Mouse (Mus musculus): ENCODE measurements around the gene Disp1. TPM values are rescaled to one million over a fixed set of nuclear protein-coding genes. Genes with fewer than 3 reads are reported as not detected.

Disp1 gene
- polyA plus RNA-seq, 1 experiment from 2014 or later: 10.3 TPM

GRCm38 (mm10) chr1:183107476-183107875 lies 113.8 kb downstream of the Disp1 start:
- H3K36me3 ChIP-seq (replicated peaks): 0 out of 2 replicates have a peak, but pooled peaks cover 3% of the 10 kb centered on the region
- no peak overlapping the region for H3K4me3 ChIP-seq
- peaks cover 17% of the 10 kb centered on the region for H3K4me1 ChIP-seq
- no peaks in the 10 kb centered on the region for H3K27me3 ChIP-seq (ENCODE audit: poor library complexity, severe bottlenecking)
- no peak overlapping the region for H3K27ac ChIP-seq
- H3K9me3 ChIP-seq: no peaks in the 10 kb centered on the region
- no peak for DNase-seq (ENCODE audit: extremely low spot score, low spot score)
- WGBS: 77% methylated on average over 2 of the region's 2 CpGs

GRCm38 (mm10) chr1:183104696-183105095 lies 116.6 kb downstream of the Disp1 start:
- H3K36me3 ChIP-seq (replicated peaks): 0 out of 2 replicates have a peak, but pooled peaks cover 3% of the 10 kb centered on the region
- no peak for DNase-seq (ENCODE audit: extremely low spot score, low spot score)
- 90% methylated on average over 5 of the region's 5 CpGs for WGBS
- H3K27me3 ChIP-seq (ENCODE audit: poor library complexity, severe bottlenecking): no peaks in the 10 kb centered on the region
- H3K27ac ChIP-seq: no peak overlapping the region
- H3K9me3 ChIP-seq: no peaks in the 10 kb centered on the region
- no peak overlapping the region for H3K4me3 ChIP-seq
- H3K4me1 ChIP-seq: peaks cover 30% of the 10 kb centered on the region

- no peak overlapping the region for H3K4me3 ChIP-seq
- H3K9me3 ChIP-seq: no peaks in the 10 kb centered on the region
- no peak overlapping the region for H3K27ac ChIP-seq
- H3K36me3 ChIP-seq (replicated peaks): peaks cover 10% of the 10 kb centered on the region; the same call in 1 of the 2 replicates
- H3K4me1 ChIP-seq: peaks cover 24% of the 10 kb centered on the region
- WGBS: 74% methylated on average over 3 of the region's 3 CpGs
- H3K27me3 ChIP-seq (ENCODE audit: poor library complexity, severe bottlenecking): no peaks in the 10 kb centered on the region
- DNase-seq (ENCODE audit: extremely low spot score, low spot score): no peak
These were observed 118.5 kb downstream of the Disp1 start for GRCm38 (mm10) chr1:183102775-183103174.

- WGBS: 58% methylated on average over 8 of the region's 8 CpGs
- Histone ChIP-seq H3K4me3 (no peak overlapping the region), H3K27ac (no peak overlapping the region), H3K4me1 (peaks cover 20% of the 10 kb centered on the region), H3K9me3 (no peaks in the 10 kb centered on the region), H3K27me3 (ENCODE audit: poor library complexity, severe bottlenecking) (no peaks in the 10 kb centered on the region), H3K36me3 (replicated peaks) (peaks cover 11% of the 10 kb centered on the region; the same call in 1 of the 2 replicates)
- no peak for DNase-seq (ENCODE audit: extremely low spot score, low spot score)
These were observed 119.2 kb downstream of the Disp1 start for GRCm38 (mm10) chr1:183102153-183102552.

- H3K27ac ChIP-seq: no peak overlapping the region
- H3K4me1 ChIP-seq: peaks cover 25% of the 10 kb centered on the region
- no peaks in the 10 kb centered on the region for H3K9me3 ChIP-seq
- no peak for DNase-seq (ENCODE audit: extremely low spot score, low spot score)
- 88% methylated on average over 3 of the region's 3 CpGs for WGBS
- no peaks in the 10 kb centered on the region for H3K27me3 ChIP-seq (ENCODE audit: poor library complexity, severe bottlenecking)
- H3K36me3 ChIP-seq (replicated peaks): peaks cover 11% of the 10 kb centered on the region; the same call in 1 of the 2 replicates
- no peak overlapping the region for H3K4me3 ChIP-seq
These were observed 120.0 kb downstream of the Disp1 start for GRCm38 (mm10) chr1:183101371-183101770.

GRCm38 (mm10) chr1:183100245-183100644 lies 121.1 kb downstream of the Disp1 start:
- no peak for DNase-seq (ENCODE audit: extremely low spot score, low spot score)
- Histone ChIP-seq H3K27me3 (ENCODE audit: poor library complexity, severe bottlenecking) (no peaks in the 10 kb centered on the region), H3K4me3 (no peak overlapping the region), H3K4me1 (peaks cover 36% of the 10 kb centered on the region), H3K9me3 (no peaks in the 10 kb centered on the region), H3K27ac (no peak overlapping the region), H3K36me3 (replicated peaks) (peaks cover 14% of the 10 kb centered on the region; the same call in 1 of the 2 replicates)
- WGBS: 90% methylated on average over 5 of the region's 5 CpGs

- Histone ChIP-seq H3K4me3 (no peak overlapping the region), H3K27me3 (ENCODE audit: poor library complexity, severe bottlenecking) (no peaks in the 10 kb centered on the region), H3K27ac (no peak overlapping the region), H3K4me1 (peaks cover 41% of the 10 kb centered on the region), H3K36me3 (replicated peaks) (peaks cover 18% of the 10 kb centered on the region; the same call in 1 of the 2 replicates), H3K9me3 (no peaks in the 10 kb centered on the region)
- WGBS: 92% methylated on average over 12 of the region's 12 CpGs
- DNase-seq (ENCODE audit: extremely low spot score, low spot score): no peak
These were observed 121.6 kb downstream of the Disp1 start for GRCm38 (mm10) chr1:183099686-183100085.

- H3K9me3 ChIP-seq: no peaks in the 10 kb centered on the region
- no peak for DNase-seq (ENCODE audit: extremely low spot score, low spot score)
- H3K27me3 ChIP-seq (ENCODE audit: poor library complexity, severe bottlenecking): no peaks in the 10 kb centered on the region
- WGBS: 92% methylated on average over 10 of the region's 10 CpGs
- peaks cover 35% of the 10 kb centered on the region for H3K4me1 ChIP-seq
- H3K27ac ChIP-seq: no peak overlapping the region
- H3K36me3 ChIP-seq (replicated peaks): peaks cover 23% of the 10 kb centered on the region; the same call in 1 of the 2 replicates
- no peak overlapping the region for H3K4me3 ChIP-seq
These were observed 123.7 kb downstream of the Disp1 start for GRCm38 (mm10) chr1:183097606-183098005.

GRCm38 (mm10) chr1:183095454-183096088 lies 125.8 kb downstream of the Disp1 start:
- 66% methylated on average over 8 of the region's 8 CpGs for WGBS
- peaks cover 23% of the 10 kb centered on the region; the same call in 1 of the 2 replicates for H3K36me3 ChIP-seq (replicated peaks)
- DNase-seq (ENCODE audit: extremely low spot score, low spot score): no peak
- H3K9me3 ChIP-seq: no peaks in the 10 kb centered on the region
- H3K27me3 ChIP-seq (ENCODE audit: poor library complexity, severe bottlenecking): no peaks in the 10 kb centered on the region
- H3K4me1 ChIP-seq: peaks cover 21% of the 10 kb centered on the region
- H3K27ac ChIP-seq: peak overlapping the region; percentile 58; the same call in 1 of the 2 replicates
- H3K4me3 ChIP-seq: no peak overlapping the region

GRCm38 (mm10) chr1:183092296-183092695 lies 129.0 kb downstream of the Disp1 start:
- Histone ChIP-seq H3K36me3 (replicated peaks) (peaks cover 46% of the 10 kb centered on the region), H3K4me1 (peaks cover 21% of the 10 kb centered on the region), H3K27ac (no peak overlapping the region), H3K9me3 (peaks cover 4% of the 10 kb centered on the region), H3K27me3 (ENCODE audit: poor library complexity, severe bottlenecking) (no peaks in the 10 kb centered on the region), H3K4me3 (no peak overlapping the region)
- DNase-seq (ENCODE audit: extremely low spot score, low spot score): no peak
- 91% methylated on average over 4 of the region's 4 CpGs for WGBS

GRCm38 (mm10) chr1:183091203-183091602 lies 130.1 kb downstream of the Disp1 start:
- Histone ChIP-seq H3K27ac (no peak overlapping the region), H3K27me3 (ENCODE audit: poor library complexity, severe bottlenecking) (no peaks in the 10 kb centered on the region), H3K36me3 (replicated peaks) (peaks cover 57% of the 10 kb centered on the region), H3K9me3 (peaks cover 4% of the 10 kb centered on the region), H3K4me1 (peaks cover 14% of the 10 kb centered on the region), H3K4me3 (no peak overlapping the region)
- no peak for DNase-seq (ENCODE audit: extremely low spot score, low spot score)
- 92% methylated on average over 7 of the region's 7 CpGs for WGBS

- Histone ChIP-seq H3K27me3 (ENCODE audit: poor library complexity, severe bottlenecking) (peaks cover 5% of the 10 kb centered on the region; the same call in 1 of the 2 replicates), H3K4me1 (no peaks in the 10 kb centered on the region), H3K36me3 (replicated peaks) (peaks cover 63% of the 10 kb centered on the region), H3K4me3 (no peak overlapping the region), H3K9me3 (peaks cover 4% of the 10 kb centered on the region), H3K27ac (no peak overlapping the region)
- DNase-seq (ENCODE audit: extremely low spot score, low spot score): no peak
- WGBS: 97% methylated on average over 23 of the region's 23 CpGs
These were observed 132.7 kb downstream of the Disp1 start for GRCm38 (mm10) chr1:183088661-183089060.

GRCm38 (mm10) chr1:183086843-183087242 lies 134.5 kb downstream of the Disp1 start:
- no peak overlapping the region for H3K27ac ChIP-seq
- H3K27me3 ChIP-seq (ENCODE audit: poor library complexity, severe bottlenecking): peaks cover 5% of the 10 kb centered on the region; the same call in 1 of the 2 replicates
- peaks cover 4% of the 10 kb centered on the region for H3K9me3 ChIP-seq
- H3K36me3 ChIP-seq (replicated peaks): peaks cover 59% of the 10 kb centered on the region
- DNase-seq (ENCODE audit: extremely low spot score, low spot score): no peak
- H3K4me3 ChIP-seq: no peak overlapping the region
- peaks cover 7% of the 10 kb centered on the region for H3K4me1 ChIP-seq
- 94% methylated on average over 14 of the region's 14 CpGs for WGBS
